Mouse (Mus musculus): ENCODE measurements around the gene Rnf183. TPM values are rescaled to one million over a fixed set of nuclear protein-coding genes. Genes with fewer than 3 reads are reported as not detected.

The Rnf183 gene
- total RNA-seq (2023) = not detected

DNA sequence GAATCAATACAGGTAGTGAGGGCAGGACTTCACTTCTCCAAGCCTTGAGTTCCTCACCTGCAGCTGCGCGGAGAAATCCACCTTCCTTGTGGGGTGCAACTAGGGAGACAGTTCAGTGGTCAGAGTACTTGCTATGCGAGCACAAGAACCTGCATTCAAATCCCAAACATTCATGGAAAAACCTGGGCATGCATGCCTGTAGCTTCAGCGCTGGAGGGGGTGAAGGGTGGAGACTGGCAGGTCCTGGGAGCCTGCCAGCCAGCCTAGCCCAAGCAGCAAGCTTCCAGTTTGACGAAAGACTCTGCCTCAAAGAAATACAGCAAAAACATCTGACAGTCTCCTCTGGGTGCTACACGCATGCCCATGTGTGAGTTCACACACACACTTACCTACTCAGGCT lies at the start of gene Rnf183:
Rnf183 (minus strand) TSS at position 172 of the 400 bp plus-strand sequence.

DNA sequence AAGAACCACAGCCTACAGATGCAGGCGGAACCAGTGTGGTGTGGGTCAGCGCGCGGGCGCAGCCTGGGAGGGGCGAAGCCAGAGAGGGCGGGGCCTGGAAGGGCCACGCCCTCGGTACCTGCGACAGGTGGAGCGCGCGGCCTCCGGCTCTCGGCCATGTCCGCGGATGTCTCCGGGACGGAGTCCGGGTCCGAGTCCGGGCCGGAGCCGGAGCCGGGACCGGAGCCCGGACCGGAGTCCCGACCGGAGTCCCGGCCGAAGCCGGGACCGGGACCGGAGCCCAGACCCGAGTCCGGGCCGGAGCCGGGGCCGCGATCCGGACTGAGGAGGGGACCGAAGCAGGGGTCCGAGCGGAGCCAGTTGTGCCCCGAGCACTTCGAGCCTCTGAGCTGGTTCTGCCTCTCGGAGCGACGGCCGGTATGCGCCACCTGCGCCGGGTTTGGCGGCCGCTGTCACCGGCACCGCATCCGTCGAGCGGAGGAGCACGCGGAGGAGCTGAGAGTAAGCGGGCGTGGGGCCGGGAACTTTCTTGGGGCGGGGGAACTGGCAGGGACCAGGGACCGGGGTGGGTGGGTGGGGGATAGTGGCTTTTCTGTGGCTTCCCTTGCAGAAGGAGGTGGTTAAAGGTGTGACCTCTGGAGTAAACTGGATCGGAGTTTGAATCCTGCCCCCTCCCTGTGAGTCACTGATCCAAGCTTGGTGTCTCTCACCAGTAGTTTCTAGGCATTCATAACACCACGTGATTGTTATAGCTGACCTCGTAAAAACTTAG lies 45.1 kb upstream of the Rnf183 start, which contains the start of gene Bspry:
Bspry (plus strand) TSS at position 117 of the 772 bp plus-strand sequence.

DNA sequence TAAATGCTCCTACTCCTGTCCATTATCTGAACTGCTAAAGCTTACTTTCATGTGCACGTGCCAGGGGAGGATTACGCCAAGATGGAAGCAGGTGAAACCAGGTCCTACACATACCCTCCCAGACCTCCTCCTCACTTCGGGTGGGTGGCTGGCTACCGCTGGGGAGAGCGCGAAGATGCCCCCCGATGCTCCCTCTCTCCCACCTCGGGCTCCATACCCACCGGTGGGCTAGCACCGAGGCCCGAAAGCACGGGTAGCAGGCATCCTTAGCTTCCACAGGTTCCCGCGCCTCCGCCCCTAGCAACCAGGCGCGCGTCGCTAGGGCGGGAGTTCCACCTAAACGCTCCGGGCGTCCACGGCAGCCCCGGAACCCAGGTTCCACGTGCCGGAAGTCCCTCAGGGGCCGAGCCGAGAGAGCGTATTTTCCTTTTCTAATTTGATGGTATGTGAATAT lies 35.6 kb upstream of the Rnf183 start, which contains the start of gene Wdr31:
Wdr31 (minus strand) TSS at position 299 of the 454 bp plus-strand sequence.

DNA sequence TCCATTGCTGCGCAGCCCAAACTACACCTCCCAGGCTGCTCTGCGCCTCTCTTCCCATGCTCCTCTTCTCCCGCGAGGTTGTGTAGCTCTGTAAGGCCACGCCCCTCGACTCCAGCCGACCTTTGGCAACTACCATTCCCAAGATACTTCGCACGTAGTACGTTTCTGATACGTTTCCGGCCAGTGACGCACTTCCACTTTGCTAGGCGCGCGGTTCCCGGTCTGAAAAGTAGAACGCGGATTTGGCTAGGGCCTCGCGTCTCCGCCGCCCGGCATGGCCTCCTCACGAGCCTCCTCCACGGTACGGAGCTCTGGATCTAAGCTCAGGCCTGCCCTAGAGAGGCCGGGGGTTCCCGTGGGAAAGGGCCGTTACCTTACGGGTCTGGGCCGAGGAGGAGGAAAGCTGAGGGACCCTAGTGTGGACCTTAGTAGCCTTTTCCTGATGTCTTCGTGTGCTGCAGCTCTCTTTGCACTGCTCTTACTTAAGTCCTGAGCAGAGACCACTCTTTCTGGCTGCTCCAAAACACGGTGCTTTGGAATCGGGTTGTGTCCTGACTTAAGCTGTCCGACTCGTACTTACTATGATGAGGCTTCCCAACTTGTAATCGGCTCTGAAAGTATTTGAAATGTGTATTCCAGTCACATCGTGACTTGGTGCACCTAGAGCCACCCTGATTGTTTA lies 26.3 kb downstream of the Rnf183 start, which contains the start of the genes Cdc26 and Prpf4:
Cdc26 (minus strand) TSS at position 42 of the 682 bp plus-strand sequence.
Prpf4 (plus strand) TSS at position 197 of the 682 bp plus-strand sequence.

Other genes starting within 250 kb of the Rnf183 start
- not detected for gene Zfp37, start 204.2 kb downstream of the Rnf183 start, total RNA-seq (2023)
- gene Slc31a2, start 172.7 kb downstream of the Rnf183 start, total RNA-seq (2023) = 1 to 10 TPM; 3.7 to 5.7 TPM
- 10 to 100 TPM; 71.2 to 80.5 TPM for gene Fkbp15, start 74.7 kb downstream of the Rnf183 start, total RNA-seq (2023)
- 1 to 10 TPM; 4.6 to 5.3 TPM for gene Slc31a1, start 74.5 kb downstream of the Rnf183 start, total RNA-seq (2023)
- 10 to 100 TPM; 45.8 to 54.6 TPM for gene Cdc26, start 26.6 kb downstream of the Rnf183 start, total RNA-seq (2023)
- gene Prpf4, start 26.5 kb downstream of the Rnf183 start, total RNA-seq (2023) = 10 to 100 TPM; 19.1 to 24.0 TPM
- gene Wdr31, start 35.6 kb upstream of the Rnf183 start, total RNA-seq (2023) = not detected
- gene Bspry, start 44.8 kb upstream of the Rnf183 start, total RNA-seq (2023) = 1 to 10 TPM; 1.6 to 2.6 TPM
- 1 to 10 TPM in 1 of 2 experiments, under 1 TPM in 1; 0.80 to 1.7 TPM for gene Hdhd3, start 68.2 kb upstream of the Rnf183 start, total RNA-seq (2023)
- 10 to 100 TPM; 12.4 to 15.2 TPM for gene Alad, start 84.7 kb upstream of the Rnf183 start, total RNA-seq (2023)
- gene Pole3, start 89.8 kb upstream of the Rnf183 start, total RNA-seq (2023) = 10 to 100 TPM; 20.8 to 22.0 TPM
- 1 to 10 TPM; 2.7 to 2.8 TPM for gene 4933430I17Rik, start 90.1 kb upstream of the Rnf183 start, total RNA-seq (2023)
- gene Rgs3, start 124.6 kb upstream of the Rnf183 start, total RNA-seq (2023) = 100 to 1,000 TPM; 121 to 126 TPM

Data from T-cell, adult 66 days (primary cell).